Mouse (Mus musculus) MEL (cell line): Measurements from ENCODE around the gene Dcp1a. TPM values are rescaled to one million over a fixed set of nuclear protein-coding genes. Genes with fewer than 3 reads are reported as not detected.
A peak's percentile ranks its signal among the peaks of the same experiment; 100 is the strongest.

Source experiments
- DNase-seq: peaks from one replicate; pipeline ENCODE4 v3.0.0; 2011; ENCODE audit warnings: low read depth, low spot score
- H3K27ac ChIP-seq: 2 replicates; pipeline ENCODE4 v1.5.1; 2012; ENCODE audit warnings: low read depth, mild to moderate bottlenecking, control low read depth, low read length, moderate library complexity; ENCODE audit not compliant: control insufficient read depth
- H3K27me3 ChIP-seq, 2 experiments: fragments of 150-350 bp in 1 of 2; sonication (generic) in 1 of 2; 2 replicates each; pipeline ENCODE4 v1.6.1; 2012; ENCODE audit warnings: low read length in 2 of 2, mild to moderate bottlenecking in 2 of 2, improper control_type of control experiment in 1 of 2, moderate library complexity in 1 of 2; ENCODE audit not compliant: insufficient read depth in 2 of 2, control insufficient read depth in 1 of 2
- H3K36me3 ChIP-seq, 2 experiments: 2 replicates each; pipeline ENCODE4 v1.6.1; 2012 to 2014; ENCODE audit warnings: low read length in 2 of 2, improper control_type of control experiment in 1 of 2, inconsistent platforms in 1 of 2, mild to moderate bottlenecking in 1 of 2; ENCODE audit not compliant: insufficient read depth in 2 of 2, control insufficient read depth in 1 of 2
- H3K4me1 ChIP-seq, 2 experiments: fragments of 150-350 bp in 1 of 2; sonication (generic) in 1 of 2; 2 replicates each; pipeline ENCODE4 v1.6.1; 2012; ENCODE audit warnings: low read length in 2 of 2, improper control_type of control experiment in 1 of 2, mild to moderate bottlenecking in 1 of 2; ENCODE audit not compliant: insufficient read depth in 2 of 2, control insufficient read depth in 1 of 2
- H3K4me3 ChIP-seq, 2 experiments: fragments of 150-350 bp in 1 of 2; sonication (generic) in 1 of 2; 2 replicates each; pipeline ENCODE4 v1.5.1; 2012; ENCODE audit warnings: low read depth in 2 of 2, low read length in 2 of 2, mild to moderate bottlenecking in 2 of 2, moderate library complexity in 2 of 2, control low read depth in 1 of 2, improper control_type of control experiment in 1 of 2; ENCODE audit not compliant: control insufficient read depth in 1 of 2, insufficient read depth in 1 of 2
- H3K79me2 ChIP-seq: 2 replicates; pipeline ENCODE4 v1.6.1; 2012; ENCODE audit warnings: mild to moderate bottlenecking, low read length, moderate library complexity; ENCODE audit not compliant: control insufficient read depth, poor library complexity, insufficient read depth
- H3K9ac ChIP-seq: 2 replicates; pipeline ENCODE4 v1.6.1; 2012; ENCODE audit warnings: low read depth, mild to moderate bottlenecking, control low read depth, low read length, moderate library complexity; ENCODE audit not compliant: control insufficient read depth, poor library complexity, severe bottlenecking
- H3K9me3 ChIP-seq: fragments of 150-350 bp; sonication (generic); replicated peaks from 2 replicates; pipeline ENCODE4 v1.6.1; 2012; ENCODE audit warnings: mild to moderate bottlenecking, low read length, improper control_type of control experiment, moderate library complexity; ENCODE audit not compliant: insufficient read depth
- BHLHE40 ChIP-seq: IDR thresholded peaks from 2 replicates; pipeline ENCODE4 v1.6.1; 2012; ENCODE audit warnings: low read depth, mild to moderate bottlenecking, inconsistent platforms, low read length, improper control_type of control experiment, borderline replicate concordance
- CHD2 ChIP-seq: IDR thresholded peaks from 2 replicates; pipeline ENCODE4 v1.6.1; 2011; ENCODE audit warnings: low read length, improper control_type of control experiment
- CTCF ChIP-seq, 3 experiments: IDR thresholded peaks in 2 of 3; conservative IDR thresholded peaks in 1 of 3; 2 replicates each; pipeline ENCODE4 v1.5.1; 2011 to 2012; ENCODE audit warnings: low read length in 3 of 3, low read depth in 2 of 3, mild to moderate bottlenecking in 2 of 3, improper control_type of control experiment in 1 of 3, inconsistent platforms in 1 of 3, mixed read lengths in 1 of 3, moderate library complexity in 1 of 3; ENCODE audit not compliant: control insufficient read depth in 1 of 3, insufficient read depth in 1 of 3, poor library complexity in 1 of 3, severe bottlenecking in 1 of 3
- ETS1 ChIP-seq: IDR thresholded peaks from 2 replicates; pipeline ENCODE4 v1.6.1; 2012; ENCODE audit warnings: low read depth, mild to moderate bottlenecking, inconsistent platforms, low read length, improper control_type of control experiment, moderate library complexity
- GABPA ChIP-seq: IDR thresholded peaks from 2 replicates; pipeline ENCODE4 v1.6.1; 2012; ENCODE audit warnings: low read depth, mild to moderate bottlenecking, inconsistent platforms, low read length, improper control_type of control experiment, moderate library complexity
- GATA1 ChIP-seq: IDR thresholded peaks from 2 replicates; pipeline ENCODE4 v1.6.1; 2011; ENCODE audit warnings: low read depth, low read length, improper control_type of control experiment
- JUND ChIP-seq: IDR thresholded peaks from 2 replicates; pipeline ENCODE4 v1.6.1; 2011; ENCODE audit warnings: low read depth, mild to moderate bottlenecking, improper control_type of control experiment, low read length
- KAT2A ChIP-seq: conservative IDR thresholded peaks from 2 replicates; pipeline ENCODE4 v1.6.1; 2012; ENCODE audit warnings: low read depth, low read length, improper control_type of control experiment, inconsistent platforms
- MAFK ChIP-seq: IDR thresholded peaks from 2 replicates; pipeline ENCODE4 v1.6.1; 2011; ENCODE audit warnings: low read depth, mild to moderate bottlenecking, low read length, improper control_type of control experiment, borderline replicate concordance
- MAX ChIP-seq: IDR thresholded peaks from 2 replicates; pipeline ENCODE4 v1.6.1; 2011; ENCODE audit warnings: low read length, improper control_type of control experiment
- MXI1 ChIP-seq: IDR thresholded peaks from 2 replicates; pipeline ENCODE4 v1.6.1; 2011; ENCODE audit warnings: mild to moderate bottlenecking, low read depth, low read length, improper control_type of control experiment
- MYB ChIP-seq: IDR thresholded peaks from 2 replicates; pipeline ENCODE4 v1.6.1; 2011; ENCODE audit warnings: mild to moderate bottlenecking, low read depth, low read length, improper control_type of control experiment
- NRF1 ChIP-seq: IDR thresholded peaks from 2 replicates; pipeline ENCODE4 v1.6.1; 2014; ENCODE audit warnings: low read depth, mild to moderate bottlenecking, inconsistent platforms, low read length, improper control_type of control experiment, moderate library complexity; ENCODE audit not compliant: poor library complexity, insufficient read depth, severe bottlenecking
- POLR2A ChIP-seq, 2 experiments: IDR thresholded peaks; 2 replicates each; pipeline ENCODE4 v1.6.1; 2011 to 2012; ENCODE audit warnings: low read length in 2 of 2, mild to moderate bottlenecking in 2 of 2, control low read depth in 1 of 2, improper control_type of control experiment in 1 of 2, low read depth in 1 of 2, moderate library complexity in 1 of 2; ENCODE audit not compliant: control insufficient read depth in 1 of 2, insufficient read depth in 1 of 2, poor library complexity in 1 of 2
- POLR2AphosphoS2 ChIP-seq: IDR thresholded peaks from 2 replicates; pipeline ENCODE4 v1.6.1; 2011; ENCODE audit warnings: low read length, improper control_type of control experiment
- RCOR1 ChIP-seq: IDR thresholded peaks from 2 replicates; pipeline ENCODE4 v1.6.1; 2012; ENCODE audit warnings: low read depth, mild to moderate bottlenecking, inconsistent platforms, low read length, improper control_type of control experiment
- TCF12 ChIP-seq: IDR thresholded peaks from 2 replicates; pipeline ENCODE4 v1.6.1; 2014; ENCODE audit warnings: low read depth, mild to moderate bottlenecking, inconsistent platforms, low read length, improper control_type of control experiment, moderate library complexity
- UBTF ChIP-seq: IDR thresholded peaks from 2 replicates; pipeline ENCODE4 v1.6.1; 2012; ENCODE audit warnings: low read depth, mild to moderate bottlenecking, inconsistent platforms, low read length, improper control_type of control experiment, moderate library complexity, borderline replicate concordance; ENCODE audit not compliant: insufficient read depth
- USF2 ChIP-seq, 2 experiments: IDR thresholded peaks; 2 replicates each; pipeline ENCODE4 v1.6.1; 2011 to 2012; ENCODE audit warnings: improper control_type of control experiment in 2 of 2, low read length in 2 of 2, borderline replicate concordance in 1 of 2, inconsistent platforms in 1 of 2, low read depth in 1 of 2, mild to moderate bottlenecking in 1 of 2; ENCODE audit not compliant: insufficient read depth in 1 of 2
- ZKSCAN1 ChIP-seq: IDR thresholded peaks from 2 replicates; pipeline ENCODE4 v1.6.1; 2012; ENCODE audit warnings: low read depth, mild to moderate bottlenecking, inconsistent platforms, low read length, improper control_type of control experiment, moderate library complexity
- ZMIZ1 ChIP-seq: IDR thresholded peaks from 2 replicates; pipeline ENCODE4 v1.6.1; 2012; ENCODE audit warnings: low read depth, mild to moderate bottlenecking, inconsistent platforms, low read length, improper control_type of control experiment, moderate library complexity
- polyA plus RNA-seq, 2 experiments: library from polyadenylated mRNA; stranded (reverse) in 1 of 2; unstranded in 1 of 2; fragments of >175 nt in 1 of 2; fragments of >200 nt in 1 of 2; gene quantifications; 2 replicates each; pipeline versions ENCODE4 v1.2.1 to v1.2.4; 2012; ENCODE audit warnings: low replicate concordance in 2 of 2, low read depth in 1 of 2; ENCODE audit not compliant: insufficient read length in 2 of 2, insufficient read depth in 1 of 2, missing spikeins in 1 of 2
- total RNA-seq: library from RNA; depleted of rRNA; stranded (reverse); fragments of 300-350 nt; gene quantifications from 2 replicates; pipeline ENCODE4 v1.2.3, GENCODE M21; 2012

Dcp1a gene
- total and polyA plus RNA-seq, 3 experiments = 21.4 to 31.4 TPM; not detected in 1

GRCm38 (mm10) chr14:30564451-30564850 lies 85.1 kb downstream of the Dcp1a start (continued):
- TF ChIP-seq USF2 (IDR thresholded peaks at IDR 0.05; ENCODE audit: borderline replicate concordance in 1 of 2, insufficient read depth in 1 of 2, low read depth in 1 of 2, low read length in 2 of 2) = no peak
- peak; percentile 96 for TF ChIP-seq MAFK
- TF ChIP-seq BHLHE40 = no peak

GRCm38 (mm10) chr14:30566317-30566716 lies 87.0 kb downstream of the Dcp1a start:
- no peak overlapping the region for H3K27ac ChIP-seq
- no peak overlapping the region for H3K9ac ChIP-seq
- peaks cover 15 to 17% of the 10 kb centered on the region in 2 experiments for H3K4me1 ChIP-seq
- H3K79me2 ChIP-seq = no peaks in the 10 kb centered on the region
- peaks cover 26 to 41% of the 10 kb centered on the region in 2 experiments for H3K36me3 ChIP-seq
- H3K27me3 ChIP-seq = no peaks in the 10 kb centered on the region
- no peak overlapping the region for H3K4me3 ChIP-seq
- no peak for DNase-seq
- no peak for TF ChIP-seq GATA1
- no peak for TF ChIP-seq NRF1
- TF ChIP-seq ZMIZ1 = no peak
- no peak for TF ChIP-seq CHD2
- TF ChIP-seq BHLHE40 = no peak
- no peak for TF ChIP-seq RCOR1
- TF ChIP-seq CTCF (IDR thresholded peaks at IDR 0.05 in 2 of 3, conservative IDR thresholded peaks at IDR 0.05 in 1 of 3; ENCODE audit: control insufficient read depth in 1 of 3, insufficient read depth in 1 of 3, low read depth in 2 of 3, low read length in 3 of 3, poor library complexity in 1 of 3, severe bottlenecking in 1 of 3) = no peak
- no peak for TF ChIP-seq ETS1
- TF ChIP-seq KAT2A = no peak
- TF ChIP-seq POLR2AphosphoS2 = no peak
- TF ChIP-seq JUND = no peak
- TF ChIP-seq MAX = no peak
- TF ChIP-seq POLR2A (IDR thresholded peaks at IDR 0.05; ENCODE audit: control insufficient read depth in 1 of 2, insufficient read depth in 1 of 2, low read depth in 1 of 2, low read length in 2 of 2, poor library complexity in 1 of 2) = no peak
- no peak for TF ChIP-seq TCF12
- TF ChIP-seq ZKSCAN1 = no peak
- TF ChIP-seq GABPA = no peak
- no peak for TF ChIP-seq MYB
- TF ChIP-seq UBTF = no peak
- H3K9me3 ChIP-seq = no peaks in the 10 kb centered on the region

GRCm38 (mm10) chr14:30568016-30568415 lies 88.7 kb downstream of the Dcp1a start:
- H3K9me3 ChIP-seq = no peaks in the 10 kb centered on the region
- TF ChIP-seq POLR2AphosphoS2 (no peak), MYB (no peak), MXI1 (no peak)
- H3K27ac ChIP-seq = no peak overlapping the region
- DNase-seq = no peak
- H3K79me2 ChIP-seq = no peaks in the 10 kb centered on the region
- no peaks in the 10 kb centered on the region for H3K27me3 ChIP-seq
- H3K36me3 ChIP-seq = peaks cover 18 to 47% of the 10 kb centered on the region in 2 experiments
- peaks cover 10 to 13% of the 10 kb centered on the region in 2 experiments for H3K4me1 ChIP-seq
- no peak overlapping the region for H3K9ac ChIP-seq
- H3K4me3 ChIP-seq = no peak overlapping the region
